Mouse (Mus musculus): ENCODE results near the gene Cdv3. TPM values are rescaled to one million over a fixed set of nuclear protein-coding genes. Genes with fewer than 3 reads are reported as not detected.
A peak's percentile ranks its signal among the peaks of the same experiment; 100 is the strongest.

The Cdv3 gene
- 79.1 and 83.7 TPM in 2 replicates for polyA plus RNA-seq (2015; fragmentation: Nextera tagmentation; extraction: Ambion mirVana)

- no peaks in the 10 kb centered on the region for H3K9me3 ChIP-seq
- ATAC-seq (replicated peaks), result peak; percentile 99
- H3K4me1 ChIP-seq, result peaks cover 30% of the 10 kb centered on the region
- H3K27ac ChIP-seq, result peak within 1 kb of the TSS; percentile 97
- peak within 1 kb of the TSS; percentile 86 for H3K4me2 ChIP-seq
- H3K36me3 ChIP-seq (replicated peaks), result no peaks in the 10 kb centered on the region
- 3% methylated on average over 72 of the region's 95 CpGs for WGBS
- H3K4me3 ChIP-seq, result peak within 1 kb of the TSS; percentile 72
- H3K9ac ChIP-seq, result peak within 1 kb of the TSS; percentile 72
- H3K27me3 ChIP-seq (replicated peaks), result no peaks in the 10 kb centered on the region
Observed at GRCm38 (mm10) chr9:103365290-103366247, at the start of gene Cdv3. Gene Cdv3 (minus strand): TSS chr9:103365840.

- H3K4me2 ChIP-seq, result no peak overlapping the region
Observed at GRCm38 (mm10) chr9:103413457-103413856, 47.8 kb upstream of the Cdv3 start.

GRCm38 (mm10) chr9:103409119-103409518 is 43.5 kb upstream of the Cdv3 start:
- no peak overlapping the region for H3K4me3 ChIP-seq
- H3K9ac ChIP-seq, result no peak overlapping the region
- no peaks in the 10 kb centered on the region for H3K27me3 ChIP-seq (replicated peaks)
- no peaks in the 10 kb centered on the region for H3K9me3 ChIP-seq
- H3K27ac ChIP-seq, result peak overlapping the region; percentile 45; the same call in 1 of the 2 replicates
- H3K36me3 ChIP-seq (replicated peaks), result no peaks in the 10 kb centered on the region
- WGBS, result 78% methylated on average over 2 of the region's 2 CpGs
- peaks cover 20% of the 10 kb centered on the region for H3K4me1 ChIP-seq
- H3K4me2 ChIP-seq, result no peak overlapping the region
- ATAC-seq (replicated peaks), result no peak

More at GRCm38 (mm10) chr9:103413457-103413856, 47.8 kb upstream of the Cdv3 start:
- Histone ChIP-seq H3K4me3 (no peak overlapping the region), H3K9ac (no peak overlapping the region), H3K27ac (no peak overlapping the region), H3K4me1 (peaks cover 21% of the 10 kb centered on the region), H3K9me3 (no peaks in the 10 kb centered on the region), H3K27me3 (replicated peaks) (no peaks in the 10 kb centered on the region), H3K36me3 (replicated peaks) (no peaks in the 10 kb centered on the region)
- no peak for ATAC-seq (replicated peaks)
- WGBS, result 39% methylated on average over 9 of the region's 9 CpGs

DNA sequence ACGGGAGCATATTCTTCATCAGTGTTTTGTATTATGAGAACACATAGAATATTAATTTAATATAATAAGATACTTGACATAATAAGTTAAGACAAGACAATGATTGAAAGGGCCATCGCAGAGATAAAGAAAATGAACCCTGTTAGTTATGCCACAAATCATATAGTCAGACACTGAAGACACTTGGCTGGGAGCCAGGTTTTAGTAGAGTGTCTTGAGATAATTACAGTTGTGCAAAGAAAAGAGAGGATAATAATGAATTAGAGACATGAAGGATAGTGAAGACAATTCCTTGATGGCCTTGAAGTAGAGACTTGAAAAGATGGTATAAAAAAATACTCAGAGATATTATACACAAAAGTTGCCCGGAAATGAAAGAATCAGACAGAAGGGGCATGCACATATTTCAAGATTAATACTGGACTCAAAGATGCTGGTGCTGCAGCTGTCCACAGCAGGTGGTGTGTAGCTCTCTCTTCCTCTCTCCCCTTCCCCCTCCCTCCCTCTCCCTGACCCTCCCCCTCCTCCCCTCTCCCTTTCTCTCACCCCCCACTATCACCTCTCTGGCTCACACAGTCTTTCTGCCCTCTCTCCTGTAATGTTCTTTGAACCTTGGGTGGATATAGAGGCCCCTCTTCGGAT is 42.6 kb upstream of the Cdv3 start:
- H3K27me3 ChIP-seq (replicated peaks), result no peaks in the 10 kb centered on the region
- no peak overlapping the region for H3K4me2 ChIP-seq
- H3K27ac ChIP-seq, result peak overlapping the region; percentile 45; the same call in 1 of the 2 replicates
- H3K4me1 ChIP-seq, result peaks cover 12% of the 10 kb centered on the region
- H3K4me3 ChIP-seq, result no peak overlapping the region
- no peaks in the 10 kb centered on the region for H3K36me3 ChIP-seq (replicated peaks)
- WGBS, result 47% methylated on average over 4 of the region's 4 CpGs
- ATAC-seq (replicated peaks), result no peak
- no peak overlapping the region for H3K9ac ChIP-seq
- no peaks in the 10 kb centered on the region for H3K9me3 ChIP-seq

DNA sequence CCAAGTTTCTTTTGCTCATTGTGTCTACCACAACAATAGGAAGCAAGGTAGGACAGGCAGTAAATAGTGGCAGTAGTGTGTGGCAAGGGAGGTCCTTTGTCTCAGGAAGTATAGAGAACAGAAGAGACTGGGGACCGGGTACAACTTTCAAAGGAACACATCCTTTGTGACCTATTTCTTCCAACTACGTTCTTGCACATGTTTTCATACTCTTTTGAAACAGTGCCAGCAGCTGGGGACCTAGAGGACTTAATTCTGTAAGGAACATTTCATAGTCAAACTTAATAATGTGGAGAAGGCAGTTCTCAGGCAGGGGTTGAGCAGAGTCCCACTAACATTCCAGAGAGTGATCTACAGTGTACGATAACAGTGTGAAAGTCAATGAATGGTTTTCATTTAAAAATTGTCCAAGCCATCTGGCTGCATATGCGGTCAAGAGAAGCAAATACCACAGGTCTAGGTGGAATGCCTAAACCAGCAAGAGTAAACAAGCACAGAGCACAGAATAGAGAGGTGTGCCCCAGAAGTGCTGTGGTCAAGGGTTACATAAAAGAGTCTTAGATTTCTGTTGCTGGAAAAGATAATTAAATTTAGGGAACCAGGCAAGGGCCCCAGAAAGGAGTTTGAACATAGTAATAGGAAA is 37.8 kb upstream of the Cdv3 start:
- H3K27ac ChIP-seq, result no peak overlapping the region
- H3K9me3 ChIP-seq, result no peaks in the 10 kb centered on the region
- H3K4me2 ChIP-seq, result no peak overlapping the region
- no peak overlapping the region for H3K4me3 ChIP-seq
- no peak for ATAC-seq (replicated peaks)
- H3K27me3 ChIP-seq (replicated peaks), result no peaks in the 10 kb centered on the region
- H3K36me3 ChIP-seq (replicated peaks), result no peaks in the 10 kb centered on the region
- 73% methylated on average over 4 of the region's 4 CpGs for WGBS
- H3K9ac ChIP-seq, result no peak overlapping the region
- H3K4me1 ChIP-seq, result peaks cover 7% of the 10 kb centered on the region; the same call in 1 of the 2 replicates

GRCm38 (mm10) chr9:103398509-103399157 is 33.0 kb upstream of the Cdv3 start:
- H3K4me2 ChIP-seq, result no peak overlapping the region

GRCm38 (mm10) chr9:103393256-103393655 is 27.6 kb upstream of the Cdv3 start:
- Histone ChIP-seq H3K27ac (no peak overlapping the region), H3K9me3 (no peaks in the 10 kb centered on the region), H3K4me1 (no peaks in the 10 kb centered on the region), H3K36me3 (replicated peaks) (no peaks in the 10 kb centered on the region), H3K9ac (no peak overlapping the region), H3K4me3 (no peak overlapping the region), H3K4me2 (no peak overlapping the region), H3K27me3 (replicated peaks) (no peaks in the 10 kb centered on the region)
- WGBS, result 88% methylated on average over 11 of the region's 11 CpGs
- no peak for ATAC-seq (replicated peaks)

More at GRCm38 (mm10) chr9:103398509-103399157, 33.0 kb upstream of the Cdv3 start:
- peaks cover 4% of the 10 kb centered on the region; the same call in 1 of the 2 replicates for H3K4me1 ChIP-seq
- 67% methylated on average over 21 of the region's 21 CpGs for WGBS
- no peaks in the 10 kb centered on the region for H3K9me3 ChIP-seq
- no peak overlapping the region for H3K9ac ChIP-seq
- H3K36me3 ChIP-seq (replicated peaks), result no peaks in the 10 kb centered on the region
- ATAC-seq (replicated peaks), result no peak
- H3K4me3 ChIP-seq, result no peak overlapping the region
- H3K27ac ChIP-seq, result no peak overlapping the region
- H3K27me3 ChIP-seq (replicated peaks), result no peaks in the 10 kb centered on the region

GRCm38 (mm10) chr9:103391796-103392372 is 26.2 kb upstream of the Cdv3 start:
- Histone ChIP-seq H3K4me2 (no peak overlapping the region), H3K9ac (no peak overlapping the region), H3K4me1 (no peaks in the 10 kb centered on the region), H3K36me3 (replicated peaks) (no peaks in the 10 kb centered on the region), H3K9me3 (no peaks in the 10 kb centered on the region), H3K4me3 (no peak overlapping the region), H3K27me3 (replicated peaks) (no peaks in the 10 kb centered on the region), H3K27ac (no peak overlapping the region)
- no peak for ATAC-seq (replicated peaks)
- WGBS, result 77% methylated on average over 6 of the region's 6 CpGs

DNA sequence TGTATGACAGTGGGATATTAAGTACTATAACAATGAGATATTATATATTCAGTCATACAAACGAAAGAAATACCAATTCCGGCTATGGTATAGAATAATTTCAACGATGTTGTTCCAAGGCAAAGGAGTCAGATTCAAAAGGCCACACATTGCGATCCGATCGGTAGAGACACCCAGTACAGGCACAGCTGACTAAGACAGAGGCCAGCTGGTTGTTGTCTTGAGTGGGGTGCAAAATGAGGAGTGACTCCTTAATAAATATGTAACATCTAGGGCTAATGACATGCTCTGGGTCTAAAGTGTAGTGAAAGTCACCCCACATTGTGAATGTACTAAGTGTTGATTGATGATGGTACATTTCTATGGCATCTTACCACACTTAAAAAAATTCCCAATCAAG is 23.6 kb upstream of the Cdv3 start:
- Histone ChIP-seq H3K27ac (no peak overlapping the region), H3K9me3 (no peaks in the 10 kb centered on the region), H3K4me3 (no peak overlapping the region), H3K27me3 (replicated peaks) (no peaks in the 10 kb centered on the region), H3K4me2 (no peak overlapping the region), H3K4me1 (no peaks in the 10 kb centered on the region), H3K9ac (no peak overlapping the region), H3K36me3 (replicated peaks) (no peaks in the 10 kb centered on the region)
- ATAC-seq (replicated peaks), result no peak
- WGBS, result 93% methylated on average over 6 of the region's 6 CpGs

DNA sequence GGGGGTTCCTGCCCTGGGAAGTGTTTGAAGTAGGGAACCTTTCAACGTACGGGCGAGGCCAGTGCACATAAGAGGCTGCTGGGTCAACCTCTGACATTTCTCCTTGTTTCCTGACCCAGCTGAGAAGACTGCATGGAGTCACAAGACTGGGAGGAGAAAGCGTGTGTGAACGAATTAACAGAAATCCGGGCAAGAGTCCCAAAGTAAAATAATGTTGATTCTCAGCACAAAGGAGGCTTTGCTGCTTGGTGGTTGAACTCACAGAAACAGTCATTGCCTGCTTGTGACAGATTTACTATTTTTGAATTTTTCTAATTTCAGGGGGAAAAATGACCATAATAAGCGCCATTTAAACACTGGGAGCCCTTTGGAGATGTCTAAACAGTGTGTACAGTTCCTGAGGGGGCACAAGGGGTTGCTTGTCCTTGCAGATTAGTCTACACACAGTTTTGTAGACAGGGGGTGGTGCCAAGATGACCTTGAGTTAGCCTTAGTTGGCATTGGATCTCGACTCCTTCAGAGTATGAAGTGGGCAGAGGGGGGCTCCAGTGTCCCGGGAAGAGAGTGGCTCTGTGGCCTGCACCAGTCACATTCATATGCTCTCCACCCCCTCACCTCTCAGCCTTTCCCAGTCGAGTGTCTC is 21.5 kb upstream of the Cdv3 start:
- no peaks in the 10 kb centered on the region for H3K9me3 ChIP-seq
- no peak overlapping the region for H3K9ac ChIP-seq
- H3K4me1 ChIP-seq, result no peaks in the 10 kb centered on the region
- no peak overlapping the region for H3K4me3 ChIP-seq
- no peaks in the 10 kb centered on the region for H3K36me3 ChIP-seq (replicated peaks)
- no peaks in the 10 kb centered on the region for H3K27me3 ChIP-seq (replicated peaks)
- no peak overlapping the region for H3K4me2 ChIP-seq
- no peak for ATAC-seq (replicated peaks)
- WGBS, result 66% methylated on average over 10 of the region's 10 CpGs
- no peak overlapping the region for H3K27ac ChIP-seq

GRCm38 (mm10) chr9:103386573-103386972 is 20.9 kb upstream of the Cdv3 start:
- 44% methylated on average over 5 of the region's 5 CpGs for WGBS
- H3K36me3 ChIP-seq (replicated peaks), result no peaks in the 10 kb centered on the region
- H3K9ac ChIP-seq, result no peak overlapping the region
- H3K9me3 ChIP-seq, result no peaks in the 10 kb centered on the region
- H3K4me3 ChIP-seq, result no peak overlapping the region
- H3K4me2 ChIP-seq, result no peak overlapping the region
- no peak overlapping the region for H3K27ac ChIP-seq
- no peak for ATAC-seq (replicated peaks)
- H3K4me1 ChIP-seq, result no peaks in the 10 kb centered on the region
- no peaks in the 10 kb centered on the region for H3K27me3 ChIP-seq (replicated peaks)

Data from midbrain, embryonic 15.5 days (tissue).